Mouse (Mus musculus) frontal cortex, postnatal 36 days (tissue): ENCODE measurements around the gene Phex.
A peak's percentile ranks its signal among the peaks of the same experiment; 100 is the strongest.

Experiments
- DNase-seq, 2 experiments: peaks; one replicate each; pipeline ENCODE4 v3.0.0; 2022; ENCODE audit warnings: low spot score in 2 of 2

Gene Phex

DNA sequence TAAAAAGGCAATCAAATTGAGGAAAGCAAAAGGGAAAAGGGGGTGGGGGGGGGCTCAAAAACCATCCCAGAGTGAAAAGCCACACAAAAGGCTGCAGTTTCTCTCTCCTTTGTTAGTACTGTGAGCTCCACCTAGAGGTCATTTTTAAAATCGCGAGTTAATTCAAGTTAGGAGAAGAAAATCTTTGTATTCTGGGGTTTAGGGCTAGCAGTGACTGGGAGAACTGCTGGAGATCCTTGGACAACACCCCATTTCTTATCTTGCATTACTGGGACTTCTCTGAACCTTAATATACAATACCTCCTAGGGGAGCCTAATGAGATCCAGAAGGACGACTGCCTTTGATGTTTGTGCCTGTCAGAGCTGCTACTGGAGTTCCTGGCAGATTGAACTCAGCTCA is 107.7 kb downstream of the Phex start:
- DNase-seq: no peak

DNA sequence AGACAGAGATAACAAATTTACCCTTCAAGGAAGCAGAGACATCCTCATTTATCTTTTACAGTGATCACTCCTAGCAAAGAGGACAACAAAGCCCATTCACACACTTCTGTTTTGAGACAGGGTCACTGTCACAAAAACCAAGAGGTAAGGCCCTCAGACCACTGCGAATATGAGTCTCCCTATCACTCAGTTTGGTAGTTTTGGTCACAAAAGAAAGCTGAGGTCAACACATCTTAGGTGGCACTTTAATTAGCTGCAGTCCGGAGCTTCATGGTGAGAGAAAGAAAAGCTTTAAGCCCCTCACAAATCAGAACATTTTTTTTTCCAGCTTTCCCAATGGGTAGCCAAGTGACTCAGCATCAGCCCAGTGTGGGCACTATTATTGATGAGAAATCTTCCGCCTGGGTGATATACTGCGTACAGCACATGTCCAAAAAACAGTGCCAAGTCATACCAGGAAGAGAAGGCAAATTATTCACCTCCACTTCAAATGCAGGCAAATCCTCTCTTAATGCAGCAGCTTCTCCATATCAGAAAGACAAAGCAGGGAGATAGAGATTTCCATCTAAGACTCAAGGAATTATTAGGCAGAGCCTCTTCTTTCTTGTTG is 108.2 kb downstream of the Phex start:
- DNase-seq: no peak

DNA sequence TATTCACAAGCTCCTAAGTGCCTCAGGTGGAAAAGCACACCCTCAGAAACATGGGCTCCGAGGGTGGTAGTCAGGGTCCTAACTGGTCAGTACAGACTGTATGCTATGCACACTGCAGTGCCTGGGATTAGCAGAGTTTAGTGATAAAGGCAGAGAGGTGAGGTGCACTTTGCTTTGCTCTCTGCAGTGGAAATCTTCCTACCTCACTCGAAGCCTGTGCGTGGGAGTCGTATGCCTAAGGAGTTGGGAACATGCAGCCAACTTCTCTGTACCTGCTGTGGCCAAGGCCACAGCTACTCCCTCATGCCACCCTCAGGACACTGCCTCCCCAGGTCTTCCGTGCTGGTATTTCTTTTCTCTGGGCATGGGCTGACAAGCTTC is 109.3 kb downstream of the Phex start:
- no peak for DNase-seq

DNA sequence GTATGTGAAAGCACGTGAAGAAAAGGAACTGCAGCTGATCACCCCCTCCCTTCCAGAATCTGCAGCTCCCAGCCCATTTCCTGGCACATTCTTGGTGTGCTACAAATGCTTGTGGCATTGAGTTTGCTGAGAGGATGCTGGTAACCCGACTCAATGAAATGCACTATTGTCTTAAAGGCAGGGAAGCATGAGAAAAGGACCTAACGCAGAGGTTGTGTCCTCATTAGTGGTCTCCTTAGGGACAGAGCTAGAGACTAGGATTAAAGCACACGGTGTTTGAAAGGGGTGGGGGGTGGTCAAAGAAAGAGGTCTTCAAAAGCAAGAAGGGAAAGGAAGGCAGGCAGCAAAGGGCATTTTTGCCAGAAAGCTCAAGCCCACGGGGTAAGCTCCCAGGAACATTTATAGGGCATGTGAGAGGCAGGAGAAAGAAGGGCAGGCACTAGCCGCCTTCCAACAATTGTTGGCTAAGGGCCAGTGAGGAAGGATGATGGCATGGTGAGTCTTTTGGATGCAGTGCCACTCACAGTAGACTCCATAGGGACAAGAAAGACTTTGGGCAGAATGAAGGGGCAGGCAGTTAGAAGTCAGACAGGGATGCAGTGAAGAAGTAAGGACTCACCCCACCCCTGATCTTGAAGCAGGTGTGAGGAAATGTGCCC is 109.8 kb downstream of the Phex start:
- DNase-seq: no peak

DNA sequence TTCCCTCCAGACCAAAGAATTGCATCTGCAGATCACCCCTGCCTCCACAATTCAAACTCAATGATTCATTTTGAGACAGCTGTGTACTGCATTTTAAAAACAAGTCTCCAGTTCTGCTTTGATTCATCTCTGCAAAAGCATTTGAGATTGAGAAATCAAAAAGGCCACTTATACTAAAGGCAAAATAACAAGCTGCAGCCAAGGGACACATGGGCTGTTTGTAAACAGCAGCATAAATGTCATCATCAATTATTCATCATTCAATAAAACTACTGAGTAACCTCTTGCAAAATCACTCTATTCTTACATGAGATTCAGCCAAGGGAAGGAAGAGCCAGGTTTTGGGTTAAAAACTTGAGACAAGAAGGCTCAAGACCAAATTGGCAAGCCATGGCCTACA is 122.7 kb downstream of the Phex start:
- no peak for DNase-seq

GRCm38 (mm10) chrX:157276581-157276980 is 138.5 kb downstream of the Phex start:
- no peak for DNase-seq

GRCm38 (mm10) chrX:157273291-157273690 is 141.8 kb downstream of the Phex start:
- no peak for DNase-seq

DNA sequence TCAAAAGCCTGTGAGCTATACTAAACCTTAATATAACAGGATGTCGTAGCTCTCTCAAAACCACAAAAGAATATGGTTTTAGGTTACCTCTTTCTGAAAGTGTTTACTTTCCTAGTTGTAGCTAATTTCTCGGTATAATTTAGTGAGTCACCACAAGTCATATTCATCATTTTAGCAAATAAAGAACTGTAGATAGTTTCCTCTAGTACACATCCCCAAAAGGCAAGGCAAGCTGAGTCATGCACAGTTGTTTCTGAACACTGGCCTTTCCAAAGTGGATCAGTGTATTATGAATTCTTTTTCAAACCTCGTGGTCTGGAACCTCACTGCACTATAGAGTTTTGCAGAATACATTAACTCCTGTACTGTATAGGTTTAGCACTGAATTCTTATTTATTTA is 143.5 kb downstream of the Phex start:
- DNase-seq: peak in 1 of 2 experiments; percentile 1

DNA sequence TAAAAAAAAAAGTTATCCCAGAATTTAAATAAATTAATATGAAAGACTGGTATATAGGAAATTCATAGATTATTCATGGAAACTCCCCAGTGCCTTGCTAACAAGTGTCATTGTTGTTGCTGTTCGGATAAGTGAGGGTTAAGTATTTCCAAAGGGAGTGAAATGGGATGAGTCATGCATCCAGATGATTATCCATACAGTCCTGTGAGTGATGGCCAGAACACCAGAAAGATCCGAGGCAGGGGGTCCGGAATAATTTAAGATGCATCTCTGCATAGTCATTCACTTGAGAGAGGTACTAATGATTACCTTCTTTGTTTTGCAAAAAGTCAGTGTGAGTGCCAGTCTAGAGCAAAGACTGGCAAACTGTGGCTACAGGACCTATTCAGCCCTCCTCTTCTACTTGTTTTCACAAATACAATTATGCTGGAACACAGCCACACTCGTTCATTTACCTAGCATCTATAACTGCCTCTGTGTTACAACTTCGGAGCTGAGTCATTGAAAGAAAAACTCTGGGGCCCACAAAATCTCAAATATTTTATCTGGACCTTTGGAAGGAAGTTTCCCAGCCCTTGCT is 145.3 kb downstream of the Phex start:
- DNase-seq: no peak

- no peak for DNase-seq
These were observed 147.0 kb downstream of the Phex start for GRCm38 (mm10) chrX:157268141-157268540.

GRCm38 (mm10) chrX:157202736-157203135 is 212.4 kb downstream of the Phex start:
- DNase-seq: no peak

GRCm38 (mm10) chrX:157184167-157184566 is 230.9 kb downstream of the Phex start:
- peak in 1 of 2 experiments; percentile 14 for DNase-seq

- DNase-seq: no peak
These were observed 234.3 kb downstream of the Phex start for GRCm38 (mm10) chrX:157180845-157181244.

- no peak for DNase-seq
These were observed 251.0 kb downstream of the Phex start for GRCm38 (mm10) chrX:157164142-157164541.

DNA sequence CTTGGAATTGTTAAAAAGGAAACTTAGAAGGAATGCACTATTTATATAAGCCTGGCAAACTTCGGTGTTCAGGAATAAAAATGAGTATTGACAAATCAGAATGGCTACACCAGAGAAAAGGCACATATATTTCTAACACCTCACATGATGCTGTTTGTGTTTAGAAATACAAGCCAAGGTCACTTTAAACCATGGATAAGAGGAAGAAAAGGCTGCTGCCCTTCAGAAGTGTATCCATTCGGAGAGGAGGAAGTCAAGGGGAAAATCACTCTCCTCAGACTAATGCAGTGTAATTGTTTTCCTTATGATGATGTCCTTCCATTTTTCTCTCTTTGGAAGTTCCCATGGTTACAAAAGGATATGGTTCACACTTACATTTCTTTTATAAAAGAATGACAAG is 251.7 kb downstream of the Phex start:
- no peak for DNase-seq

GRCm38 (mm10) chrX:157144675-157145074 is 270.4 kb downstream of the Phex start:
- DNase-seq: no peak

DNA sequence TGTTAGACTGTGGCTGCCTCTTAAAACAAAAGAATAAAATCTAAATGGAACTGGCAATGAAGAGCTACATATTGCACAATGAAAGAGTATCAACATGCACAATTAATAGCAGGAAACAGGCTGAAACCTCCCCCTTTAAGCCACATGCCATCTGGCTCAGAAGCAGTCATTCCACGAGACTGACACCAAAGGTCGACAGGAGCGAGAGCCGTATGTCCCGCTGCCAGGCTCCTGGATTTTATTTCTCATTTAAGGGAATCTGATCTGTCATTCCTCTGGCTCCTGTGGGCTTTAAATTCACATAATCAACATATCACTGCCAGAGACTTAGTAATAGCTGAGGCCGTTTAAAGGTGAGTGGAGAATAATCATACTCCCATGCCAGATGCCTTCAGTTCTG is 275.5 kb downstream of the Phex start:
- no peak for DNase-seq
